Mouse (Mus musculus) MEL (cell line): ENCODE results near the gene Mfsd4a. TPM values are rescaled to one million over a fixed set of nuclear protein-coding genes. Genes with fewer than 3 reads are reported as not detected.

Experiments
- DNase-seq: peaks from one replicate; pipeline ENCODE4 v3.0.0; 2011; ENCODE audit warnings: low read depth, low spot score
- H3K27ac ChIP-seq: 2 replicates; pipeline ENCODE4 v1.5.1; 2012; ENCODE audit warnings: low read depth, mild to moderate bottlenecking, control low read depth, low read length, moderate library complexity; ENCODE audit not compliant: control insufficient read depth
- H3K27me3 ChIP-seq, 2 experiments: fragments of 150-350 bp in 1 of 2; sonication (generic) in 1 of 2; 2 replicates each; pipeline ENCODE4 v1.6.1; 2012; ENCODE audit warnings: low read length in 2 of 2, mild to moderate bottlenecking in 2 of 2, improper control_type of control experiment in 1 of 2, moderate library complexity in 1 of 2; ENCODE audit not compliant: insufficient read depth in 2 of 2, control insufficient read depth in 1 of 2
- H3K36me3 ChIP-seq, 2 experiments: 2 replicates each; pipeline ENCODE4 v1.6.1; 2012 to 2014; ENCODE audit warnings: low read length in 2 of 2, improper control_type of control experiment in 1 of 2, inconsistent platforms in 1 of 2, mild to moderate bottlenecking in 1 of 2; ENCODE audit not compliant: insufficient read depth in 2 of 2, control insufficient read depth in 1 of 2
- H3K4me1 ChIP-seq, 2 experiments: fragments of 150-350 bp in 1 of 2; sonication (generic) in 1 of 2; 2 replicates each; pipeline ENCODE4 v1.6.1; 2012; ENCODE audit warnings: low read length in 2 of 2, improper control_type of control experiment in 1 of 2, mild to moderate bottlenecking in 1 of 2; ENCODE audit not compliant: insufficient read depth in 2 of 2, control insufficient read depth in 1 of 2
- H3K4me3 ChIP-seq, 2 experiments: fragments of 150-350 bp in 1 of 2; sonication (generic) in 1 of 2; 2 replicates each; pipeline ENCODE4 v1.5.1; 2012; ENCODE audit warnings: low read depth in 2 of 2, low read length in 2 of 2, mild to moderate bottlenecking in 2 of 2, moderate library complexity in 2 of 2, control low read depth in 1 of 2, improper control_type of control experiment in 1 of 2; ENCODE audit not compliant: control insufficient read depth in 1 of 2, insufficient read depth in 1 of 2
- H3K79me2 ChIP-seq: 2 replicates; pipeline ENCODE4 v1.6.1; 2012; ENCODE audit warnings: mild to moderate bottlenecking, low read length, moderate library complexity; ENCODE audit not compliant: control insufficient read depth, poor library complexity, insufficient read depth
- H3K9ac ChIP-seq: 2 replicates; pipeline ENCODE4 v1.6.1; 2012; ENCODE audit warnings: low read depth, mild to moderate bottlenecking, control low read depth, low read length, moderate library complexity; ENCODE audit not compliant: control insufficient read depth, poor library complexity, severe bottlenecking
- H3K9me3 ChIP-seq: fragments of 150-350 bp; sonication (generic); replicated peaks from 2 replicates; pipeline ENCODE4 v1.6.1; 2012; ENCODE audit warnings: mild to moderate bottlenecking, low read length, improper control_type of control experiment, moderate library complexity; ENCODE audit not compliant: insufficient read depth
- E2F4 ChIP-seq: IDR thresholded peaks from 2 replicates; pipeline ENCODE4 v1.6.1; 2011; ENCODE audit warnings: low read depth, low read length, improper control_type of control experiment, borderline replicate concordance
- ELF1 ChIP-seq: IDR thresholded peaks from 2 replicates; pipeline ENCODE4 v1.6.1; 2014; ENCODE audit warnings: low read depth, mild to moderate bottlenecking, inconsistent platforms, low read length, improper control_type of control experiment, moderate library complexity
- EP300 ChIP-seq, 2 experiments: IDR thresholded peaks; 2 replicates each; pipeline ENCODE4 v1.6.1; 2011; ENCODE audit warnings: improper control_type of control experiment in 2 of 2, low read length in 2 of 2, low read depth in 1 of 2, mild to moderate bottlenecking in 1 of 2
- ETS1 ChIP-seq: IDR thresholded peaks from 2 replicates; pipeline ENCODE4 v1.6.1; 2012; ENCODE audit warnings: low read depth, mild to moderate bottlenecking, inconsistent platforms, low read length, improper control_type of control experiment, moderate library complexity
- GATA1 ChIP-seq: IDR thresholded peaks from 2 replicates; pipeline ENCODE4 v1.6.1; 2011; ENCODE audit warnings: low read depth, low read length, improper control_type of control experiment
- KAT2A ChIP-seq: conservative IDR thresholded peaks from 2 replicates; pipeline ENCODE4 v1.6.1; 2012; ENCODE audit warnings: low read depth, low read length, improper control_type of control experiment, inconsistent platforms
- MAX ChIP-seq: IDR thresholded peaks from 2 replicates; pipeline ENCODE4 v1.6.1; 2011; ENCODE audit warnings: low read length, improper control_type of control experiment
- MYB ChIP-seq: IDR thresholded peaks from 2 replicates; pipeline ENCODE4 v1.6.1; 2011; ENCODE audit warnings: mild to moderate bottlenecking, low read depth, low read length, improper control_type of control experiment
- MYC ChIP-seq: IDR thresholded peaks from 2 replicates; pipeline ENCODE4 v1.6.1; 2011; ENCODE audit warnings: low read depth, mild to moderate bottlenecking, low read length, improper control_type of control experiment, moderate library complexity
- NELFE ChIP-seq: IDR thresholded peaks from 2 replicates; pipeline ENCODE4 v1.6.1; 2011; ENCODE audit warnings: low read depth, low read length, improper control_type of control experiment
- NRF1 ChIP-seq: IDR thresholded peaks from 2 replicates; pipeline ENCODE4 v1.6.1; 2014; ENCODE audit warnings: low read depth, mild to moderate bottlenecking, inconsistent platforms, low read length, improper control_type of control experiment, moderate library complexity; ENCODE audit not compliant: poor library complexity, insufficient read depth, severe bottlenecking
- RCOR1 ChIP-seq: IDR thresholded peaks from 2 replicates; pipeline ENCODE4 v1.6.1; 2012; ENCODE audit warnings: low read depth, mild to moderate bottlenecking, inconsistent platforms, low read length, improper control_type of control experiment
- SIN3A ChIP-seq: IDR thresholded peaks from 2 replicates; pipeline ENCODE4 v1.6.1; 2012; ENCODE audit warnings: low read length, improper control_type of control experiment, inconsistent platforms
- TAL1 ChIP-seq: IDR thresholded peaks from 2 replicates; pipeline ENCODE4 v1.6.1; 2012; ENCODE audit warnings: mild to moderate bottlenecking, inconsistent platforms, low read length, moderate library complexity, mixed read lengths
- TCF12 ChIP-seq: IDR thresholded peaks from 2 replicates; pipeline ENCODE4 v1.6.1; 2014; ENCODE audit warnings: low read depth, mild to moderate bottlenecking, inconsistent platforms, low read length, improper control_type of control experiment, moderate library complexity
- UBTF ChIP-seq: IDR thresholded peaks from 2 replicates; pipeline ENCODE4 v1.6.1; 2012; ENCODE audit warnings: low read depth, mild to moderate bottlenecking, inconsistent platforms, low read length, improper control_type of control experiment, moderate library complexity, borderline replicate concordance; ENCODE audit not compliant: insufficient read depth
- USF1 ChIP-seq: IDR thresholded peaks from 2 replicates; pipeline ENCODE4 v1.6.1; 2014; ENCODE audit warnings: low read depth, mild to moderate bottlenecking, inconsistent platforms, low read length, improper control_type of control experiment, moderate library complexity
- ZMIZ1 ChIP-seq: IDR thresholded peaks from 2 replicates; pipeline ENCODE4 v1.6.1; 2012; ENCODE audit warnings: low read depth, mild to moderate bottlenecking, inconsistent platforms, low read length, improper control_type of control experiment, moderate library complexity
- ZNF384 ChIP-seq: IDR thresholded peaks from 2 replicates; pipeline ENCODE4 v1.6.1; 2012; ENCODE audit warnings: low read depth, mild to moderate bottlenecking, inconsistent platforms, low read length, improper control_type of control experiment
- polyA plus RNA-seq, 2 experiments: library from polyadenylated mRNA; stranded (reverse) in 1 of 2; unstranded in 1 of 2; fragments of >175 nt in 1 of 2; fragments of >200 nt in 1 of 2; gene quantifications; 2 replicates each; pipeline versions ENCODE4 v1.2.1 to v1.2.4; 2012; ENCODE audit warnings: low replicate concordance in 2 of 2, low read depth in 1 of 2; ENCODE audit not compliant: insufficient read length in 2 of 2, insufficient read depth in 1 of 2, missing spikeins in 1 of 2
- total RNA-seq: library from RNA; depleted of rRNA; stranded (reverse); fragments of 300-350 nt; gene quantifications from 2 replicates; pipeline ENCODE4 v1.2.3, GENCODE M21; 2012

Mfsd4a gene
- total and polyA plus RNA-seq, 3 experiments, result 3.6 to 15.5 TPM; not detected in 1

DNA sequence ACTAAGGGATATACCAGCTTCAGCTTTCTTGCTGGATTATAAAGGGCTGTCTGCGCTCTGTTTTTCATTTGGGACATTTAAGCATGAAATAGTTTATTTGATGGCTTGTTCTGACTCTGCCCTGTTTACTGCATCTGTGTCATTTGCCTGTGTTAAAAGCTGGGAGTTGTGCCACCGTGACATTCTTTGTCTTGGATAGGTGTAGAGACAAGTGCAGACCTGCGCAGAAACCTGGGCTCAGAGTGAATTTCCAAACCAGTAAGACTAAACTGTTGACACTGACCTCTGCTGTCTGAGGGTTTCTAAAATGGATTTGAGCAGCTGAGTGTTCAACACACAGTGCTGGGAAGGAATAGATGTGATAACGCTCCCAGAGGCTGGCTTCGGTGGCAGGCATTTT is 39.9 kb downstream of the Mfsd4a start:
- Histone ChIP-seq H3K4me3 (no peak overlapping the region), H3K4me1 (no peaks in the 10 kb centered on the region), H3K27me3 (no peaks in the 10 kb centered on the region), H3K9ac (no peak overlapping the region), H3K27ac (no peak overlapping the region), H3K79me2 (no peaks in the 10 kb centered on the region), H3K9me3 (no peaks in the 10 kb centered on the region), H3K36me3 (peaks cover 0 to 12% of the 10 kb centered on the region in 2 experiments; a peak in 2 of 4 replicates)
- no peak for DNase-seq
- TF ChIP-seq ETS1, result no peak
- TF ChIP-seq GATA1, result no peak
- no peak for TF ChIP-seq ELF1
- no peak for TF ChIP-seq MYB
- TF ChIP-seq ZMIZ1, result no peak
- TF ChIP-seq NELFE, result no peak
- no peak for TF ChIP-seq SIN3A

DNA sequence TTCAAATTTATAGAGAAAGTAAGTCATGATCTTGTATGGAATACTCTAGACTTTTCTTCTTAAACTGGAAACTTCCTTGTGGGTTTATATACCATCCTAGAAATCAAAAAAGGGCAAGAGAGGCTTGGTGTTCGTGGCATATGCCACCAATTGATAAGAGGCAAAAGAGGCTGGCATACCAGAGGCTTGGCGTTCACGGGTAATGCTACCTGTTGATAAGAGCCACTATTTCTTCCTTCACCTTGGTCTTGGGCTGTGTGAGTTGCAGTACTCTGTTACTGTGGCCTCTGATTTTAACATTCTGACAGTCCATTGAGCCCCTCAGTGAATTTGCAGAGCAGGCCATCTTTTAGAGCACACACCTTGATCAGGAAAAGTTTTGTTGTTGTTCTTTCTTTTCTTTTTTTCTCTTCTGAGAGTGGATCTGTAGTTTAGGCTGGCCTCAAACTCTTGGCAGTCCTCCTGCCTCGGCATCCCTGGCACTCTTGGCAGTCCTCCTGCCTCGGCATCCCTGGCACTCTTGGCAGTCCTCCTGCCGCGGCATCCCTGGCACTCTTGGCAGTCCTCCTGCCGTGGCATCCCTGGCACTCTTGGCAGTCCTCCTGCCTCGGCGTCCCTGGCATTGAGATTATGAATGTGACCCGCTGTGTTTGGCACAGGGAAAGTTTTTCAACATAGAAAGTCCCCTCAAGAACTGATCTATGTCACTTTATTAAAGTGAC is 40.8 kb downstream of the Mfsd4a start:
- Histone ChIP-seq H3K36me3 (peaks cover 0 to 15% of the 10 kb centered on the region in 2 experiments; a peak in 2 of 4 replicates), H3K9ac (no peak overlapping the region), H3K4me1 (peaks cover 0 to under 1% of the 10 kb centered on the region in 2 experiments; a peak in 1 of 4 replicates), H3K9me3 (no peaks in the 10 kb centered on the region), H3K79me2 (no peaks in the 10 kb centered on the region), H3K27me3 (no peaks in the 10 kb centered on the region), H3K27ac (no peak overlapping the region), H3K4me3 (no peak overlapping the region)
- TF ChIP-seq EP300 (IDR thresholded peaks at IDR 0.05; ENCODE audit: low read depth in 1 of 2, low read length in 2 of 2) (peak in 1 of 2 experiments; percentile 39; a peak in 1 of 4 replicates), TAL1 (peak; percentile 24; the same call in 1 of the 2 replicates), ETS1 (no peak), GATA1 (peak; percentile 28; the same call in 1 of the 2 replicates)
- DNase-seq, result no peak

- no peak overlapping the region for H3K27ac ChIP-seq
Observed at GRCm38 (mm10) chr1:132022107-132022506, 45.8 kb downstream of the Mfsd4a start.

More at GRCm38 (mm10) chr1:132022107-132022506, 45.8 kb downstream of the Mfsd4a start:
- Histone ChIP-seq H3K79me2 (0 out of 2 replicates have a peak, but pooled peaks cover 1% of the 10 kb centered on the region), H3K36me3 (peaks cover 6 to 25% of the 10 kb centered on the region in 2 experiments), H3K27me3 (no peaks in the 10 kb centered on the region), H3K4me3 (no peak overlapping the region), H3K9me3 (no peaks in the 10 kb centered on the region), H3K9ac (no peak overlapping the region), H3K4me1 (peaks cover 0 to 3% of the 10 kb centered on the region in 2 experiments; a peak in 1 of 4 replicates)
- peak; percentile 84 for TF ChIP-seq ZNF384
- TF ChIP-seq MYB, result no peak
- TF ChIP-seq GATA1, result 0 out of 2 replicates have a peak, but pooled peaks have one; percentile 18
- TF ChIP-seq NRF1, result no peak
- no peak for TF ChIP-seq KAT2A
- TF ChIP-seq UBTF, result no peak
- no peak for TF ChIP-seq USF1
- TF ChIP-seq TCF12, result no peak
- TF ChIP-seq RCOR1, result no peak
- TF ChIP-seq MAX, result no peak
- TF ChIP-seq ETS1, result peak; percentile 25; the same call in 1 of the 2 replicates
- no peak for TF ChIP-seq MYC
- TF ChIP-seq E2F4, result no peak
- DNase-seq, result no peak
